ENCODE assay signal across 8 mouse cellular contexts in the genomic region with DNA sequence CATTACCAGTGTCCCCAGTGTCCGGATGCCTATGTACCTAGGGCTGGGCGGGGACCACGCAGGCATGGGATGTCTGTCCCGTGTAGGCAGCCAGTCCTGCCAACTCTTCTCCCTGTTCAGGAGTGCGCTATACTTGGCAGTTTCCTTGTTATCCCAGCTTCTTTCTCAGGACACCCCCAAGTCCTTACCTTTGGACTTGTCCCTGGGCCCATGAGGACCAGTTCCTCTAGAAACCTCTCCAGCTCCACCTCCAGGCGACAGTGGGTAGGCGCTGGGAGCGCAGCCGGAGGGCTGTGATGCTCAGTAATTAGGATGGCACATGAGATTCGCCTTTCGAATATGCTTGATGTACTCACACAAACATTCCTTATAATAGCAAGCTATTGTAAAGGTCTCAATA. TPM values are rescaled to one million over a fixed set of nuclear protein-coding genes. Genes with fewer than 3 reads are reported as not detected.
A peak's percentile ranks its signal among the peaks of the same experiment; 100 is the strongest.
DNase-seq lines count a peak whose midpoint lies in the region; ATAC-seq and TF ChIP-seq lines count a peak whose summit lies in the region.
"Had no signal": no experiment of that assay in that cellular context is flagged by ENCODE, and none has a peak within 500 bp of the region (broad histone marks: within the 10 kb centered on the region; RNA-seq: fewer than 3 reads in every experiment).

No protein-coding gene starts in this region.

- H3K9ac ChIP-seq in midbrain, embryonic 12.5 days (replicated peaks) = no peak overlapping the region
- no peak overlapping the region for H3K9ac ChIP-seq in midbrain, embryonic 16.5 days (ENCODE audit: low read depth, low read length)
- no peak overlapping the region for H3K9ac ChIP-seq in hindbrain, postnatal 0 days (replicated peaks; ENCODE audit: low read length)

- no peak overlapping the region for H3K4me3 ChIP-seq in midbrain, embryonic 12.5 days
- H3K4me3 ChIP-seq in midbrain, embryonic 16.5 days (ENCODE audit: low read depth, low read length) = no peak overlapping the region
- no peak overlapping the region for H3K4me3 ChIP-seq in hindbrain, postnatal 0 days (ENCODE audit: low read length)

- H3K4me2 ChIP-seq in midbrain, embryonic 12.5 days (replicated peaks) = 0 out of 2 replicates have a peak overlapping the region, but pooled peaks have one; percentile 57
- no peak overlapping the region for H3K4me2 ChIP-seq in midbrain, embryonic 16.5 days (ENCODE audit: low read length)
- no peak overlapping the region for H3K4me2 ChIP-seq in hindbrain, postnatal 0 days (ENCODE audit: low read depth, low read length)

- WGBS in midbrain, embryonic 12.5 days = 12% methylated on average over 11 of the region's 11 CpGs
- WGBS in midbrain, embryonic 16.5 days = 13% methylated on average over 11 of the region's 11 CpGs
- WGBS in hindbrain, postnatal 0 days = 17% methylated on average over 11 of the region's 11 CpGs

- TF ChIP-seq CTCF in hindbrain, postnatal 0 days (IDR thresholded peaks at IDR 0.05; ENCODE audit: low read depth) = peak; percentile 59

- DNase-seq in embryo, embryonic 10 days (ENCODE audit: low spot score) = peak; percentile 66
- DNase-seq in hindbrain, postnatal 0 days (ENCODE audit: low spot score) = peak; percentile 47
- DNase-seq in lung, postnatal 36 days = peak; percentile 27
- DNase-seq in thymus, postnatal 10 days (ENCODE audit: low spot score in 2 of 2) = no peak

- H3K27ac ChIP-seq in midbrain, embryonic 12.5 days (replicated peaks) = no peak overlapping the region
- H3K27ac ChIP-seq in midbrain, embryonic 16.5 days (ENCODE audit: low read length) = no peak overlapping the region
- no peak overlapping the region for H3K27ac ChIP-seq in hindbrain, postnatal 0 days

- H3K9me3 ChIP-seq in midbrain, embryonic 12.5 days = no peaks in the 10 kb centered on the region
- no peaks in the 10 kb centered on the region for H3K9me3 ChIP-seq in midbrain, embryonic 16.5 days (replicated peaks; ENCODE audit: control insufficient read depth, low read length, poor library complexity, severe bottlenecking)
- no peaks in the 10 kb centered on the region for H3K9me3 ChIP-seq in hindbrain, postnatal 0 days (ENCODE audit: low read length)

- no peak for ATAC-seq in midbrain, embryonic 12.5 days (ENCODE audit: low FRiP score, low read depth)
- no peak; the same call in 1 of the 2 replicates for ATAC-seq in midbrain, embryonic 16.5 days
- ATAC-seq in hindbrain, postnatal 0 days = no peak; the same call in 1 of the 2 replicates
- ATAC-seq in cerebellum, adult (ENCODE audit: insufficient number of reproducible peaks, low FRiP score, low TSS enrichment) = no peak

- H3K27me3 ChIP-seq in midbrain, embryonic 12.5 days = peaks cover 95% of the 10 kb centered on the region
- peaks cover 29% of the 10 kb centered on the region for H3K27me3 ChIP-seq in midbrain, embryonic 16.5 days (ENCODE audit: control insufficient read depth, insufficient read depth, low read depth, low read length)
- H3K27me3 ChIP-seq in hindbrain, postnatal 0 days (ENCODE audit: insufficient read depth, low read length) = no peaks in the 10 kb centered on the region; the same call in 1 of the 2 replicates

- H3K36me3 ChIP-seq in midbrain, embryonic 12.5 days = no peaks in the 10 kb centered on the region
- no peaks in the 10 kb centered on the region for H3K36me3 ChIP-seq in midbrain, embryonic 16.5 days (ENCODE audit: control insufficient read depth, insufficient read depth, low read length)
- no peaks in the 10 kb centered on the region for H3K36me3 ChIP-seq in hindbrain, postnatal 0 days (ENCODE audit: insufficient read depth, low read length)

- peaks cover 58% of the 10 kb centered on the region for H3K4me1 ChIP-seq in midbrain, embryonic 12.5 days
- peaks cover 31% of the 10 kb centered on the region for H3K4me1 ChIP-seq in midbrain, embryonic 16.5 days (ENCODE audit: control insufficient read depth, insufficient read depth, low read length)
- H3K4me1 ChIP-seq in hindbrain, postnatal 0 days (ENCODE audit: insufficient read depth, low read length) = 0 out of 2 replicates have a peak, but pooled peaks cover 6% of the 10 kb centered on the region

RNA-seq across cellular contexts. Expression of gene Msx3, which starts 13.4 kb away (rescaled TPM):
- polyA plus RNA-seq in midbrain, embryonic 12.5 days (2016; fragmentation: Nextera tagmentation; extraction: Ambion mirVana) = 2.5 and 6.9 TPM in 2 replicates
- 0.45 and 0.55 TPM in 2 replicates for polyA plus RNA-seq in midbrain, embryonic 16.5 days (2015; fragmentation: Nextera tagmentation; extraction: Ambion mirVana)
- 0.94 and 1.2 TPM in 2 replicates for total RNA-seq in hindbrain, postnatal 0 days (2014; rRNA removed)
- 1.9 and 2.0 TPM in 2 replicates for polyA plus RNA-seq in hindbrain, postnatal 0 days (2015; fragmentation: Nextera tagmentation; extraction: Ambion mirVana)

RNA-seq across cellular contexts. Expression of gene Caly, which starts 20.0 kb away (rescaled TPM):
- 21.4 and 22.3 TPM in 2 replicates for polyA plus RNA-seq in midbrain, embryonic 12.5 days (2016; fragmentation: Nextera tagmentation; extraction: Ambion mirVana)
- 299 and 401 TPM in 2 replicates for polyA plus RNA-seq in midbrain, embryonic 16.5 days (2015; fragmentation: Nextera tagmentation; extraction: Ambion mirVana)
- 422 and 452 TPM in 2 replicates for total RNA-seq in hindbrain, postnatal 0 days (2014; rRNA removed)
- 460 and 486 TPM in 2 replicates for polyA plus RNA-seq in hindbrain, postnatal 0 days (2015; fragmentation: Nextera tagmentation; extraction: Ambion mirVana)

RNA-seq across cellular contexts. Expression of gene Tubgcp2, which starts 25.8 kb away (rescaled TPM):
- 70.6 and 72.7 TPM in 2 replicates for polyA plus RNA-seq in midbrain, embryonic 12.5 days (2016; fragmentation: Nextera tagmentation; extraction: Ambion mirVana)
- 58.0 and 61.0 TPM in 2 replicates for polyA plus RNA-seq in midbrain, embryonic 16.5 days (2015; fragmentation: Nextera tagmentation; extraction: Ambion mirVana)
- 61.7 and 63.7 TPM in 2 replicates for total RNA-seq in hindbrain, postnatal 0 days (2014; rRNA removed)
- 58.3 TPM in 2 replicates for polyA plus RNA-seq in hindbrain, postnatal 0 days (2015; fragmentation: Nextera tagmentation; extraction: Ambion mirVana)

RNA-seq across cellular contexts. Expression of gene Zfp511, which starts 26.1 kb away (rescaled TPM):
- 41.9 and 45.2 TPM in 2 replicates for polyA plus RNA-seq in midbrain, embryonic 12.5 days (2016; fragmentation: Nextera tagmentation; extraction: Ambion mirVana)
- polyA plus RNA-seq in midbrain, embryonic 16.5 days (2015; fragmentation: Nextera tagmentation; extraction: Ambion mirVana) = 55.9 and 56.5 TPM in 2 replicates
- 23.3 and 42.9 TPM in 2 replicates for total RNA-seq in hindbrain, postnatal 0 days (2014; rRNA removed)
- 60.5 and 63.9 TPM in 2 replicates for polyA plus RNA-seq in hindbrain, postnatal 0 days (2015; fragmentation: Nextera tagmentation; extraction: Ambion mirVana)

RNA-seq across cellular contexts. Expression of gene Prap1, which starts 30.9 kb away (rescaled TPM):
- polyA plus RNA-seq in midbrain, embryonic 12.5 days (2016; fragmentation: Nextera tagmentation; extraction: Ambion mirVana) = not detected in 2 replicates
- not detected in 2 replicates for polyA plus RNA-seq in midbrain, embryonic 16.5 days (2015; fragmentation: Nextera tagmentation; extraction: Ambion mirVana)
- not detected in 2 replicates for total RNA-seq in hindbrain, postnatal 0 days (2014; rRNA removed)
- polyA plus RNA-seq in hindbrain, postnatal 0 days (2015; fragmentation: Nextera tagmentation; extraction: Ambion mirVana) = not detected in 2 replicates
- total RNA-seq: layer of hippocampus, postnatal 25 days had no signal

Comparison
In these comparisons a context has a peak if more than half of its experiments do, and no peak if none do; other contexts are left out.
1. RNA of gene Caly, which starts 20.0 kb away (polyA plus RNA-seq): 460 to 486 TPM in hindbrain, postnatal 0 days and 299 to 401 TPM in midbrain, embryonic 16.5 days; 21.4 to 22.3 TPM in midbrain, embryonic 12.5 days; every median in the first group is over 10 times any median in the second.
2. DNase-seq: peak in embryo, embryonic 10 days (single experiment), hindbrain, postnatal 0 days (single experiment) and lung, postnatal 36 days (single experiment); none in thymus, postnatal 10 days (0 of 2).